Mouse (Mus musculus) limb, embryonic 10.5 days (tissue): Measurements from ENCODE around the gene Uqcrc2. TPM values are rescaled to one million over a fixed set of nuclear protein-coding genes. Genes with fewer than 3 reads are reported as not detected.

ENCODE experiments used
- DNase-seq: peaks from one replicate; pipeline ENCODE4 v3.0.0-alpha.2; 2017; ENCODE audit warnings: low spot score
- H3K27ac ChIP-seq: fragments of 300-500 bp; sonication (generic); 2 replicates; pipeline ENCODE4 v1.5.1; 2016; ENCODE audit warnings: mild to moderate bottlenecking
- H3K27me3 ChIP-seq: fragments of 300-500 bp; sonication (generic); 2 replicates; pipeline ENCODE4 v1.6.1; 2016; ENCODE audit warnings: low read depth, mild to moderate bottlenecking; ENCODE audit not compliant: poor library complexity, severe bottlenecking
- H3K36me3 ChIP-seq: fragments of 300-500 bp; sonication (generic); 2 replicates; pipeline ENCODE4 v1.6.1; 2016; ENCODE audit warnings: mild to moderate bottlenecking, moderate library complexity
- H3K4me1 ChIP-seq: fragments of 300-500 bp; sonication (generic); 2 replicates; pipeline ENCODE4 v1.6.1; 2016
- H3K4me3 ChIP-seq: fragments of 300-500 bp; sonication (generic); 2 replicates; pipeline ENCODE4 v1.5.1; 2016; ENCODE audit warnings: mild to moderate bottlenecking, moderate library complexity
- H3K9me3 ChIP-seq: fragments of 300-500 bp; sonication (generic); replicated peaks from 2 replicates; pipeline ENCODE4 v1.6.1; 2016; ENCODE audit warnings: mild to moderate bottlenecking
- WGBS: fragments of 180-500 bp; shearing (Covaris S2); methylation state at CpG from one replicate; pipeline ENCODE4 v1.1.7; 2016; 5-methylcytosine and 5-hydroxymethylcytosine counted together
- polyA plus RNA-seq: library from polyadenylated mRNA; unstranded; fragments of >200 nt; fragmentation: Nextera tagmentation; extraction: Ambion mirVana; gene quantifications from 2 replicates; pipeline ENCODE4 v1.2.1, GENCODE M21; 2016

The Uqcrc2 gene
- polyA plus RNA-seq = 187 and 190 TPM in 2 replicates

DNA sequence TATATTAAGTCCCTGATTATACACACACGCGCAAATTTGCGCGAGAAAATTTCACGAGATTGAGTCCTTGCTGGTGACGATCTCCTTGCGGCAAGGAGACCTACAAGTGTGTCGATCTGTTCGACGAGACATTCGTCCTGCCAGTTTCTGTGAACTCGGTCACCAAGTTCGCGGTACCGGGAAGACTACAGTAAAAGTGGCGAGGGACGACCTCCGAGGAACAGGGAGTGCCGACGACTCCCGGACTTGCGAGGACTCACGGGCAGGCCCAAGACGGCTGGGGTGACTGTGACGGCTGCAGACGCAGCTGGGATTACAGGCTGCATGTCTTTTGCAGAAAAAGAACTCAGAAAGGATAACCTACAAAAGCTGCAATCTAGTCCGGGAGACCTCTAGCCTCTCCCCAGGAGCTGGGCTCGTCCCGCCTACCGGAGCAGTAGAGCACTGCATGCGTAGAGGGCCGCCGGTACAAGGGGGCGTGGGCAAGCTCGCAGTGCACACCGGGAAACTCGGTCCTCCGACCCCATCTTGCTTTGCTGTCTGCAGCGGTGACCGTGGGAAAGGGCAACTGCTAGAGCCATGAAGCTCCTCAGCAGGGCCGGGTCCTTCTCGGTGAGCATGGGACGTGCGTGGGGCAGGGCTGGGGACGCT, at the start of gene Uqcrc2:
Gene Uqcrc2 (plus strand): TSS at position 466 of the 651 bp plus-strand sequence.
- H3K27ac ChIP-seq = peak within 1 kb of the TSS; percentile 92
- peaks cover 25% of the 10 kb centered on the region for H3K36me3 ChIP-seq
- H3K9me3 ChIP-seq = no peaks in the 10 kb centered on the region
- DNase-seq = peak; percentile 90
- peaks cover 14% of the 10 kb centered on the region for H3K4me1 ChIP-seq
- under 1% methylated on average over 45 of the region's 45 CpGs for WGBS
- no peaks in the 10 kb centered on the region for H3K27me3 ChIP-seq
- H3K4me3 ChIP-seq = peak within 1 kb of the TSS; percentile 86

DNA sequence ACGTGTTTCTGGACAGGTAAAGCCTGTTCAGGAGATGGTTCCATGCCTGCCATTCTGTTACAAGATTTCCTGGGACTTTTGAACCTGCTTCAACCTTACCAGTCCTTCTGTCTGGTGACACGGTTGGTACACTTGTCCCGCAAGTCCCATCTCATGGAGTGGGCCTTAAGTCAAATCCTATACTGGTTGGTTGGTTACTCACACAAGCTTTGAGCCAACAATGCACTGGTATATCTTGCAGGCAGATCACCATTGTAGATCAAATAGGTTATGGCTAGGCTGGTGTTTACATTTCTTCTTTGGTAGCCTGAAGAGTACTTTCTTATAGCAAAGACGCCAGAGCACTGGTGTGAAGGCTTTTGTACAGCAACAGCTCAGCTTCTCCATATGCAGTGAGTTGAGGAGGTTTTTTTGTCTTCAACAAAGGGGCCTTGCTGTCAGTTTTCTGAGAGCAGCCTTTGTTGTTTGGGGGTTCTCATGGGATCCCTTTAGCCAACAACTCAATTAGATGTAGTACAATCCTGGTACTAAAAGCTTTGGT, 37.7 kb upstream of the Uqcrc2 start:
- Histone ChIP-seq H3K9me3 (no peaks in the 10 kb centered on the region), H3K27ac (peak overlapping the region; percentile 77), H3K36me3 (no peaks in the 10 kb centered on the region), H3K4me1 (no peaks in the 10 kb centered on the region), H3K27me3 (peaks cover 30% of the 10 kb centered on the region), H3K4me3 (peak overlapping the region; percentile 53)
- WGBS = 84% methylated on average over 4 of the region's 4 CpGs
- DNase-seq = no peak

DNA sequence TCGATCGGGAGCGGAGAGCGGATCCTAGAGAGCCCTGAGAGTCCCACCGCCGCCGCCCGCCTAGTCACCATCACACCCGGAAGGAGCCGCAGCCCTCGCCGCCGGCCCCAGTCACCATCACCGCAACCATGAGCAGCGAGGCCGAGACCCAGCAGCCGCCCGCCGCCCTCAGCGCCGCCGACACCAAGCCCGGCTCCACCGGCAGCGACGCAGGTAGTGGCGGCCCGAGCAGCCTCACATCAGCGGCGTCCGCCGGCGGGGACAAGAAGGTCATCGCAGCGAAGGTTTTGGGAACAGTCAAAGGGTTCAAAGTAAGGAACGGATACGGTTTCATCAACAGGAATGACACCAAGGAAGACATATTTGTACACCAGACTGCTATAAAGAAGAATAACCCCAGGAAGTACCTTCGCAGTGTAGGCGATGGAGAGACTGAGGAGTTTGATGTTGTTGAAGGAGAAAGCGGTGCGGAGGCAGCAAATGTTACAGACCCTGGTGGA, 37.2 kb upstream of the Uqcrc2 start:
- no peaks in the 10 kb centered on the region for H3K36me3 ChIP-seq
- no peaks in the 10 kb centered on the region for H3K4me1 ChIP-seq
- WGBS = 10% methylated on average over 41 of the region's 41 CpGs
- no peaks in the 10 kb centered on the region for H3K9me3 ChIP-seq
- peak overlapping the region; percentile 77 for H3K27ac ChIP-seq
- DNase-seq = peak; percentile 61
- peaks cover 30% of the 10 kb centered on the region for H3K27me3 ChIP-seq
- H3K4me3 ChIP-seq = peak overlapping the region; percentile 53

DNA sequence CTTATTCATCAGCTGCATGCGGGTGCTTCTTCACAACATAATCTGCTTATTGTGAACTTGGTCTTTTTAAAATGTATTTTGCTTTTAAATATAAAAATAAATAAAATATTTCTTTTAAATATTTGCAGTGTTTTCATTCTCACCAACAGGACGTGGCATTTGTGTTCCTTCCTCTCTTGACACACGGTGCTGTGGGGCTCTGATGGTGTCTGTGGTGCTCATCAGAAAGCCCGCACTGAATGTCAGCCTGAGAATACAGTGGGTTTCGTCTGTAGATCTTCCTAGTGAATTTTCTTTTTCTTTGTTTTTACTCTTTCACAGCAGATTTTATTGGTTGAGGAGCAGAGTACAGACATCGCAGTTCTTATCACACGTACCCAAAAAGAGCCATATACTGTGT, 36.6 kb upstream of the Uqcrc2 start:
- Histone ChIP-seq H3K27ac (no peak overlapping the region), H3K9me3 (no peaks in the 10 kb centered on the region), H3K27me3 (peaks cover 30% of the 10 kb centered on the region), H3K4me3 (peak overlapping the region; percentile 53; the same call in 1 of the 2 replicates), H3K36me3 (no peaks in the 10 kb centered on the region), H3K4me1 (no peaks in the 10 kb centered on the region)
- DNase-seq = no peak
- WGBS = 84% methylated on average over 7 of the region's 7 CpGs

DNA sequence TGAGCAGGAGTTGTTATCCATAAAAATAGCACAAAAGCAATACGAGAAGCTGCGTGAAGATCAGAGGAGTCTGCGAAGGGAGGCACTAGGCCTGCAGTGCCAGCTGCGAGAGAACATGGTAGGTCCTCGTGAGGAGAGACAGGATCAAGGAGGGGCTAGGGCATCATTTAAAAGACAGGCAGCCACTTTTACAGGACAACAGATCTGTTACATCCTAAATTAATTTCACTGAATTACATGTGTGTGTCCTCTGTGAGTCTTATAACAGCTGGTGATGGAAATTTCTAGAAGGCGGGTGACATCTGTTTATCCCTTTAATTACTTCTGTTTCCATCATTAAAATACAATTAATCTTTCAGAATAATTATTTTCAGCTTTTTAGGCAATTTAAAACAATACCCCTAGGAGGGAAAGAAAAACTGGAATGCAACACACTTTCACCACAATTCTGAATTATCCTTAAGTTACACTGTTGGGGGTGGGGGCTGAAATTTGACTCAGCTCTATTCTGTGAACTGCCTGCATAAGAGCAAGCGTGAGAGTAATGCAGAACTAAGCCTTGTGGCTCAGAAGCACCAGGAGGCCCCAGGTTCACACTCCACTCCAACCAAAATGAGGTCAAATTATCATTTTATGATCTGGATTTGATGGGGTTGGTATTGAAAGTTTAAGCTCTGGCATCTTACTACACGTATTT, 14.8 kb upstream of the Uqcrc2 start:
- Histone ChIP-seq H3K9me3 (no peaks in the 10 kb centered on the region), H3K4me1 (no peaks in the 10 kb centered on the region), H3K4me3 (no peak overlapping the region), H3K27ac (no peak overlapping the region), H3K27me3 (no peaks in the 10 kb centered on the region), H3K36me3 (no peaks in the 10 kb centered on the region)
- DNase-seq = no peak
- WGBS = 76% methylated on average over 8 of the region's 8 CpGs

DNA sequence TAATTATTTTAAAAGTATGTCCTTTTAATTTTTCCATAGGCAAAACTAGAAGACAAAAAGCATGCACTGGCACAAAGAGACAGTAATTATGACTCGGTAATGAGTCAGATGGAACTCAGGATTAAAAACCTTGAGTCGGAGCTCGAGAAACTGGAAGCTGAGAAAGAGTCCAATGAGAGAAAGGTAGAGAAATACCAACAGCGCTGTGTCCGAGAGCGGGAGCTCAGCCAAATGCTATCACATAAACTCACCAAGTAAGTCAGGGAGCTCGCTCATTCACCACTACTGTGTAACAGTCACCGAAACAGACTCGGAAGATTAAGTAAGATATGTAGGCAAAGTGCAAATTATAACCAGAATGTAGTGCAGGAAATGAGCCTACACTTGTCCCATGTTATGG, 14.1 kb upstream of the Uqcrc2 start:
- 93% methylated on average over 9 of the region's 9 CpGs for WGBS

DNA sequence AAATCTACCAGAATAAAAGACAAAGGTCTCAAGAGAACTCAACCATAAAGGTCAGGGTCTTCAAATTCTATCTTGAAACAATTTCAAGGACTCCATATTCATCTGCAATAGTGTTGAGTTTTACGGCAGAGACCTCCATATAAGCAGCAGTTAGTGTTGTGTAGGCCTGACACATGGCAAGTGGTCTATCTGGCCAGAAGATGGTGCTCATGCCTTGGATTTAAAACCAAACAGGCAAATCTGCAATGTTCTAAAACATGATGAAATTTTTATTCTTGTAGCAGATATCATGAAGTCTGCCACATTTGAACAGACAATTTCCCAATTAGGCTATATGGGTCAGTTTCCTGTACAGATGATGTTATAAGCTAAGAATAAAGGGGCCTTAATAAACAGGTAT, 2.5 kb upstream of the Uqcrc2 start:
- Histone ChIP-seq H3K27me3 (no peaks in the 10 kb centered on the region), H3K9me3 (no peaks in the 10 kb centered on the region), H3K4me1 (peaks cover 14% of the 10 kb centered on the region), H3K36me3 (peaks cover 2% of the 10 kb centered on the region), H3K4me3 (no peak overlapping the region), H3K27ac (no peak overlapping the region)
- 88% methylated on average over 1 of the region's 1 CpGs for WGBS
- no peak for DNase-seq

More for the DNA sequence above, 14.1 kb upstream of the Uqcrc2 start:
- no peak for DNase-seq
- H3K36me3 ChIP-seq = no peaks in the 10 kb centered on the region
- no peak overlapping the region for H3K4me3 ChIP-seq
- no peaks in the 10 kb centered on the region for H3K9me3 ChIP-seq
- no peaks in the 10 kb centered on the region for H3K4me1 ChIP-seq
- no peaks in the 10 kb centered on the region for H3K27me3 ChIP-seq
- no peak overlapping the region for H3K27ac ChIP-seq

DNA sequence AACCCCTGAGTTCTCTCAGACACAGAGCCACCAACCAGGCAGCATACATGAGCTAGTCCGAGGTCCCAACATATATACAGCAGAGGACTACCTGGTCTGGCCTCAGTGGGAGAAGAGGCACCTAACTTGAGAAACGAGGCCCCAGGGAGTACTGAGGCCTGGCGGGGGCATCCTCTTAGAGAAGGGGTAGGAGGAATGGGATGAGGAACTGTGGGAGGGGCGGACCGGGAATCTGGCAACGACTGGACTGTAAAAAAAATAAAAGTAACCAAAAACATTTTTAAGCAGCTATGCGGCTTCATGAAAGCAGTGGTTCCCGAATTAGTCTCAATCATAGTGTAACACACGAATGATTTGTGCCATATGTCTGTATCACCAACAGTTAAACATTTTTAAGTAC, 675 bp upstream of the Uqcrc2 start:
- WGBS = 10% methylated on average over 9 of the region's 9 CpGs
- DNase-seq = peak; percentile 46
- Histone ChIP-seq H3K36me3 (peaks cover 20% of the 10 kb centered on the region), H3K27me3 (no peaks in the 10 kb centered on the region), H3K4me3 (peak overlapping the region; percentile 86), H3K4me1 (peaks cover 14% of the 10 kb centered on the region), H3K9me3 (no peaks in the 10 kb centered on the region), H3K27ac (peak overlapping the region; percentile 92)

DNA sequence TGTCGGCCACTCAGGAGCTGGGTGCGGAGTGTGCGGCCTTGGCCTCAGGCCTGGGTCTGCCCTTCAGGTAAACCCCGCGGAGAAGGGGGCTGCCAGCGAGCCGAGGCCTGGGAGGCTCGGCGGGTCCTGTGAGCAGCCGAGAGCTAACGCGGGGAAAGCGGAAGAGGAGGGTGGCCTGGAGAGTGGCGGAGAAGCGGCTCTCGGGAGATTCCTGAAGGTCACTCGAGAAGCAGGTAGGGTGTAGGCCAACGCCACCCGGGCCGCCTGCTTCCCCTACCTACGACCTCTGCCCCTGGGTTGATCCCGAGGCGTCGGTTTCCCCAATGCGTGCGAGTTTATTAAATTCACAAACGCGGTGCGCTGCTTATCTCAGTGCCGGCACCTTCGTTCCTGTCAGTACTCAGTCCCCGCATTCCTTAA, 396 bp downstream of the Uqcrc2 start:
- WGBS = under 1% methylated on average over 32 of the region's 32 CpGs
- Histone ChIP-seq H3K27me3 (no peaks in the 10 kb centered on the region), H3K4me1 (peaks cover 14% of the 10 kb centered on the region), H3K4me3 (peak overlapping the region; percentile 86), H3K36me3 (peaks cover 31% of the 10 kb centered on the region), H3K27ac (peak overlapping the region; percentile 92), H3K9me3 (no peaks in the 10 kb centered on the region)
- no peak for DNase-seq

DNA sequence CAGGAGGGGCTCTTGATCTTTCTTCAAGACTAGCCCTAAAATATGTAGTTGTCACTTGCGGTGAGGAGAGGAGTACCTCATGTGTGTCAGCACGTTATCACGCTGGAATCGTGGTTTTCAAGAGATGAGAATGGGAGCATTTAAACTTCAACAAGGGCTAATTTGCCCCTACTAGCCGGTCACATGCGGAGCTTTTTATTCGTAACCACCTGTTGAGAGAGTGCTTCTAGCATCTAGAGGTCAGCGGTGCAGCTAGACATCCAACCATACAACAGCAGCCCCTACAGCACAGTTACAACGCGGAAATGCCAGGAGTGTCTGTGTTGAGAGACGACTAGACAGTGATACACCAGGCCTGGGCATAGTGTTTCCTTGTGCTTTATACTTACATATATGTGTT, 845 bp downstream of the Uqcrc2 start:
- Histone ChIP-seq H3K27ac (peak overlapping the region; percentile 92), H3K4me3 (peak overlapping the region; percentile 86), H3K36me3 (peaks cover 35% of the 10 kb centered on the region), H3K4me1 (peaks cover 14% of the 10 kb centered on the region), H3K27me3 (no peaks in the 10 kb centered on the region), H3K9me3 (no peaks in the 10 kb centered on the region)
- WGBS = 2% methylated on average over 11 of the region's 11 CpGs
- no peak for DNase-seq

DNA sequence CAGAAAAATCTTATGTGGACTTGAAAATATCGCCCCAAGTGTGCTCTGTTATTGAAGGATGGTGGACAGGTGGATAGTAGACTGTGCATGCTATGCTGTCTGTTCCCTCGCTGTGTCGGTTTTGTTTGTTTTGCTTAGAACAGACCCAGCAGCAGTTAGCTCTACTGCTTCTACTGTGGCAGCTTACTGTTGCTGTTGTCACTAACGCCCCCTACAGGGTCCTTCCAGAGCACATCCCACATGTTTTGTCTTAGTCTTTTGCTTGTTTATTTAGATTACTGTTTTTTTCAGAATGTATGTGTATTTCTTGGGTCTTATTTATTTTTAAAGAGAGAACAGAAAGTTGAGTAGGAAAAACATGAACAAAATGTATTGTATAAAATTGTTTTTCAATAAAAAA, 8.2 kb downstream of the Uqcrc2 start:
- Histone ChIP-seq H3K27ac (no peak overlapping the region), H3K9me3 (no peaks in the 10 kb centered on the region), H3K4me1 (no peaks in the 10 kb centered on the region), H3K27me3 (no peaks in the 10 kb centered on the region), H3K36me3 (peaks cover 97% of the 10 kb centered on the region), H3K4me3 (no peak overlapping the region)
- WGBS = 70% methylated on average over 4 of the region's 4 CpGs
- no peak for DNase-seq

DNA sequence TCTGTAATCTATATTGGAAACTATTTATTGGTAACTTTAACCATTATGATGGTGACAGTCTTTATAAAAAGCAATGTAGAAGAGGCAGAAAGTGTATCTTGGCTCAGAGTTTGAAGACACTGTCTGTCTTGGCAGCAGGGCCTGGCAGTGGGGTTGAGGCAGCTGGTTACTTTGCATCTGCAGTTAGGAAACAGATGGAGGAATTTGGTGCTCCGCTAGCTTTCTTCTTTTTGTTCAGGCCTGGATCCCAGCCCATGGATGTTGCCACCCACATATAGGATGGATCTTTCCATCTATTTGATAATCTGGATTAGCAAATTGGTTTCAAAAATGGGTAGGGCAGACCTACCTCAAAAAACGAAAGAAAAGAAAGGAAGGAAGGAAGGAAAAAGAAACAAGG, 12.9 kb downstream of the Uqcrc2 start:
- H3K4me3 ChIP-seq = no peak overlapping the region
- no peak for DNase-seq
- peaks cover 99% of the 10 kb centered on the region for H3K36me3 ChIP-seq
- 94% methylated on average over 2 of the region's 2 CpGs for WGBS
- no peaks in the 10 kb centered on the region for H3K27me3 ChIP-seq
- no peaks in the 10 kb centered on the region for H3K4me1 ChIP-seq
- H3K27ac ChIP-seq = no peak overlapping the region
- no peaks in the 10 kb centered on the region for H3K9me3 ChIP-seq

DNA sequence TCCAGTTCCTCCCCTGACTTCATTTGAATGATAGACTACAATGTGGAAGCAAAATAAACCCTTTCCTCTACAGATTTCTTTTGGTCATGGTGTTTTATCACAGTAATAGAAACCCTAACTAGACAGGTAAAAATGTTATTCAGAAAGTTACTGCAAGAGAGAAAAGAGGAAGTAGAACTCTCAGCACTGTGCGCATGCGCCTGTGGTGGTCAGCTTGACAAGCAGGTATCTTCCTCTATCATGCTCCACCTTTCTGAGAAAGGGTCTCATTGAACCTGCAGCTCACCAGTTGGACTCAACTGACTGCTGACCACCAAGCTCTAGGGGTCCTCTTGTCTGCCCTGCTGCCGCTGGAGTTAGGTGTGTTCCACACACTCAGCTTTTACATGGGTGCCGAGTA, 27.1 kb downstream of the Uqcrc2 start:
- Histone ChIP-seq H3K4me1 (0 out of 2 replicates have a peak, but pooled peaks cover 4% of the 10 kb centered on the region), H3K4me3 (no peak overlapping the region), H3K27me3 (no peaks in the 10 kb centered on the region), H3K9me3 (no peaks in the 10 kb centered on the region), H3K36me3 (peaks cover 39% of the 10 kb centered on the region), H3K27ac (no peak overlapping the region)
- no peak for DNase-seq
- whole genome bisulfite sequencing = 95% methylated on average over 4 of the region's 4 CpGs
